Mouse (Mus musculus): ENCODE measurements around the gene E130308A19Rik. TPM values are rescaled to one million over a fixed set of nuclear protein-coding genes. Genes with fewer than 3 reads are reported as not detected.

E130308A19Rik gene
- total and polyA plus RNA-seq, 2 experiments from 2014 or later = 11.3 to 16.3 TPM

DNA sequence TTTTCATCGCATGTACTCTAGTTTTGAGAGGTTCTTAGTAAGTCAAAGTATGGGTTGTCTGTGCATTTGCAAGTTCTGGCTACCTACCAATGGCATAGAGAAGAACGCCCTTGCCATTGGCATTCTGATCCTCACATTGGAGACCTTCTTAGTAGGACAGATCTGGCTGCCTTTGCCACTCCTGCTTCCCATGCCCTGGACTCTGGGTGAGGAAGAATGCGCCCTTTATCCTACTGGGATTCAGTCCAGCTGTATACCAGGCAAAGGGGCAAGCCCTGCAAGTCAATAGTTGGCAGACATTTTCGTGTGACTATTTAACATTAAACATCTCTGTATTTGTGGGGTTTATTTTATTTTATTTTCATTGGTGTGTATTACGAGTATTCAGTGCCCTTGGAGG is 40.9 kb upstream of the E130308A19Rik start:
- peak; percentile 49 for ATAC-seq (ENCODE audit: insufficient read depth, low read depth)
- H3K9ac ChIP-seq (replicated peaks; ENCODE audit: low read depth, low read length) = no peak overlapping the region
- H3K9me3 ChIP-seq (replicated peaks; ENCODE audit: control insufficient read depth, low read length) = no peaks in the 10 kb centered on the region
- H3K27ac ChIP-seq (ENCODE audit: low read depth) = peak overlapping the region; percentile 80
- peaks cover 20% of the 10 kb centered on the region; the same call in 1 of the 2 replicates for H3K4me1 ChIP-seq (ENCODE audit: control insufficient read depth, insufficient read depth)
- H3K36me3 ChIP-seq (replicated peaks; ENCODE audit: control insufficient read depth, insufficient read depth, low read length) = no peaks in the 10 kb centered on the region
- no peak overlapping the region for H3K4me3 ChIP-seq (ENCODE audit: low read depth, low read length)
- DNase-seq (ENCODE audit: low spot score) = peak; percentile 83
- H3K27me3 ChIP-seq (ENCODE audit: control insufficient read depth, insufficient read depth, low read length) = no peaks in the 10 kb centered on the region
- TF ChIP-seq CTCF (IDR thresholded peaks at IDR 0.05; ENCODE audit: low read depth) = no peak
- TF ChIP-seq EP300 (IDR thresholded peaks at IDR 0.05; ENCODE audit: low read depth) = no peak
- WGBS = 53% methylated on average over 5 of the region's 5 CpGs
- peak overlapping the region; percentile 26 for H3K4me2 ChIP-seq (ENCODE audit: low read depth, low read length)

GRCm38 (mm10) chr4:59587215-59587871 is 38.7 kb upstream of the E130308A19Rik start:
- peaks cover 2% of the 10 kb centered on the region; the same call in 1 of the 2 replicates for H3K36me3 ChIP-seq (replicated peaks; ENCODE audit: control insufficient read depth, insufficient read depth, low read length)
- no peaks in the 10 kb centered on the region for H3K27me3 ChIP-seq (ENCODE audit: control insufficient read depth, insufficient read depth, low read length)
- ATAC-seq (ENCODE audit: insufficient read depth, low read depth) = no peak
- H3K4me3 ChIP-seq (ENCODE audit: low read depth, low read length) = no peak overlapping the region
- H3K4me2 ChIP-seq (ENCODE audit: low read depth, low read length) = no peak overlapping the region
- H3K27ac ChIP-seq (ENCODE audit: low read depth) = peak overlapping the region; percentile 4; the same call in 1 of the 2 replicates
- no peak for DNase-seq (ENCODE audit: low spot score)
- no peak for TF ChIP-seq CTCF (IDR thresholded peaks at IDR 0.05; ENCODE audit: low read depth)
- no peak for TF ChIP-seq EP300 (IDR thresholded peaks at IDR 0.05; ENCODE audit: low read depth)
- 50% methylated on average over 2 of the region's 2 CpGs for WGBS
- no peaks in the 10 kb centered on the region for H3K9me3 ChIP-seq (replicated peaks; ENCODE audit: control insufficient read depth, low read length)
- H3K9ac ChIP-seq (replicated peaks; ENCODE audit: low read depth, low read length) = no peak overlapping the region
- H3K4me1 ChIP-seq (ENCODE audit: control insufficient read depth, insufficient read depth) = peaks cover 20% of the 10 kb centered on the region; the same call in 1 of the 2 replicates

DNA sequence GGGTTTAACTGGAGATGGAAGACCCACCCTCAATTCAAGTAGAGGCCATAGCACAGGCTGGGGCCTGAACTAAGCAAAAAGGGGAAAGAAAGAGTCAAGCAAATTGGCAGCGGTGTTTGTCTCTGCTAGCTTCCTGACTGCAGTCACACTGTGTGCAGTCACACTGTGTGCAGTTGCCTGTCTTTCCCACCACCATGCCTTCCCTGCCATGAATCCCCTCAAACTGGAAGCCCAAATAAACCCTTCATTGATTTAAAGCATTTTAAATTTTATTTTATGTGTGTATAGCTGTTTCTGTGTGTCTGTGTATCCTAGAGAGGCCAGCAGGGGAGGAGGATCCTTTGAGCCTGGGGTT is 38.2 kb upstream of the E130308A19Rik start:
- Histone ChIP-seq H3K4me2 (ENCODE audit: low read depth, low read length) (no peak overlapping the region), H3K4me1 (ENCODE audit: control insufficient read depth, insufficient read depth) (peaks cover 20% of the 10 kb centered on the region; the same call in 1 of the 2 replicates), H3K9ac (replicated peaks; ENCODE audit: low read depth, low read length) (no peak overlapping the region), H3K9me3 (replicated peaks; ENCODE audit: control insufficient read depth, low read length) (no peaks in the 10 kb centered on the region), H3K27ac (ENCODE audit: low read depth) (no peak overlapping the region), H3K4me3 (ENCODE audit: low read depth, low read length) (no peak overlapping the region), H3K36me3 (replicated peaks; ENCODE audit: control insufficient read depth, insufficient read depth, low read length) (peaks cover 6% of the 10 kb centered on the region; the same call in 1 of the 2 replicates), H3K27me3 (ENCODE audit: control insufficient read depth, insufficient read depth, low read length) (no peaks in the 10 kb centered on the region)
- no peak for DNase-seq (ENCODE audit: low spot score)
- WGBS = 89% methylated on average over 1 of the region's 1 CpGs
- ATAC-seq (ENCODE audit: insufficient read depth, low read depth) = no peak
- TF ChIP-seq CTCF (IDR thresholded peaks at IDR 0.05; ENCODE audit: low read depth) (no peak), EP300 (IDR thresholded peaks at IDR 0.05; ENCODE audit: low read depth) (no peak)

- H3K27me3 ChIP-seq (ENCODE audit: control insufficient read depth, insufficient read depth, low read length) = no peaks in the 10 kb centered on the region
- no peaks in the 10 kb centered on the region for H3K9me3 ChIP-seq (replicated peaks; ENCODE audit: control insufficient read depth, low read length)
- WGBS = 63% methylated on average over 2 of the region's 2 CpGs
- no peak for TF ChIP-seq EP300 (IDR thresholded peaks at IDR 0.05; ENCODE audit: low read depth)
- no peak for TF ChIP-seq CTCF (IDR thresholded peaks at IDR 0.05; ENCODE audit: low read depth)
- no peak overlapping the region for H3K4me3 ChIP-seq (ENCODE audit: low read depth, low read length)
- ATAC-seq (ENCODE audit: insufficient read depth, low read depth) = no peak
- no peak overlapping the region for H3K27ac ChIP-seq (ENCODE audit: low read depth)
- H3K36me3 ChIP-seq (replicated peaks; ENCODE audit: control insufficient read depth, insufficient read depth, low read length) = peaks cover 45% of the 10 kb centered on the region
- H3K4me2 ChIP-seq (ENCODE audit: low read depth, low read length) = no peak overlapping the region
- no peak for DNase-seq (ENCODE audit: low spot score)
- no peak overlapping the region for H3K9ac ChIP-seq (replicated peaks; ENCODE audit: low read depth, low read length)
- H3K4me1 ChIP-seq (ENCODE audit: control insufficient read depth, insufficient read depth) = no peaks in the 10 kb centered on the region
Observed at GRCm38 (mm10) chr4:59594614-59595013, 31.4 kb upstream of the E130308A19Rik start.

GRCm38 (mm10) chr4:59596556-59596955 is 29.5 kb upstream of the E130308A19Rik start:
- ATAC-seq (ENCODE audit: insufficient read depth, low read depth) = no peak
- H3K36me3 ChIP-seq (replicated peaks; ENCODE audit: control insufficient read depth, insufficient read depth, low read length) = peaks cover 61% of the 10 kb centered on the region
- H3K4me1 ChIP-seq (ENCODE audit: control insufficient read depth, insufficient read depth) = no peaks in the 10 kb centered on the region
- H3K9me3 ChIP-seq (replicated peaks; ENCODE audit: control insufficient read depth, low read length) = no peaks in the 10 kb centered on the region
- DNase-seq (ENCODE audit: low spot score) = no peak
- no peaks in the 10 kb centered on the region for H3K27me3 ChIP-seq (ENCODE audit: control insufficient read depth, insufficient read depth, low read length)
- H3K9ac ChIP-seq (replicated peaks; ENCODE audit: low read depth, low read length) = no peak overlapping the region
- no peak overlapping the region for H3K27ac ChIP-seq (ENCODE audit: low read depth)
- H3K4me3 ChIP-seq (ENCODE audit: low read depth, low read length) = no peak overlapping the region
- 84% methylated on average over 2 of the region's 2 CpGs for WGBS
- no peak overlapping the region for H3K4me2 ChIP-seq (ENCODE audit: low read depth, low read length)
- no peak for TF ChIP-seq EP300 (IDR thresholded peaks at IDR 0.05; ENCODE audit: low read depth)
- TF ChIP-seq CTCF (IDR thresholded peaks at IDR 0.05; ENCODE audit: low read depth) = no peak

- H3K4me3 ChIP-seq (ENCODE audit: low read depth, low read length) = no peak overlapping the region
- peaks cover 56% of the 10 kb centered on the region for H3K36me3 ChIP-seq (replicated peaks; ENCODE audit: control insufficient read depth, insufficient read depth, low read length)
- DNase-seq (ENCODE audit: low spot score) = no peak
- WGBS = 83% methylated on average over 4 of the region's 4 CpGs
- no peak overlapping the region for H3K9ac ChIP-seq (replicated peaks; ENCODE audit: low read depth, low read length)
- H3K4me1 ChIP-seq (ENCODE audit: control insufficient read depth, insufficient read depth) = no peaks in the 10 kb centered on the region
- no peaks in the 10 kb centered on the region for H3K9me3 ChIP-seq (replicated peaks; ENCODE audit: control insufficient read depth, low read length)
- ATAC-seq (ENCODE audit: insufficient read depth, low read depth) = no peak
- H3K27ac ChIP-seq (ENCODE audit: low read depth) = no peak overlapping the region
- no peaks in the 10 kb centered on the region for H3K27me3 ChIP-seq (ENCODE audit: control insufficient read depth, insufficient read depth, low read length)
- TF ChIP-seq EP300 (IDR thresholded peaks at IDR 0.05; ENCODE audit: low read depth) = no peak
- TF ChIP-seq CTCF (IDR thresholded peaks at IDR 0.05; ENCODE audit: low read depth) = peak; percentile 39
- no peak overlapping the region for H3K4me2 ChIP-seq (ENCODE audit: low read depth, low read length)
Observed at GRCm38 (mm10) chr4:59602704-59603103, 23.3 kb upstream of the E130308A19Rik start.

All from heart, postnatal 0 days (tissue).